ENCODE assay signal across 8 mouse cellular contexts in genomic region chr11:120483448-120483934, GRCm38 (mm10). TPM values are rescaled to one million over a fixed set of nuclear protein-coding genes. Genes with fewer than 3 reads are reported as not detected.
DNase-seq lines count a peak whose midpoint lies in the region; ATAC-seq and TF ChIP-seq lines count a peak whose summit lies in the region.

No protein-coding gene starts in this region.

- ATAC-seq in liver, embryonic 13.5 days (ENCODE audit: low read depth): no peak

- TF ChIP-seq CTCF in testis, adult 2 months (IDR thresholded peaks at IDR 0.05; ENCODE audit: control insufficient read depth, insufficient read depth, insufficient replicate concordance, low read depth, low read length): no peak

- H3K27ac ChIP-seq in testis, adult 2 months (ENCODE audit: control insufficient read depth, insufficient read depth, low read depth, low read length): no peak overlapping the region
- H3K27ac ChIP-seq in liver, embryonic 13.5 days: peak overlapping the region; percentile 60

- H3K4me2 ChIP-seq in liver, embryonic 13.5 days: peak overlapping the region; percentile 92

- peak; percentile 54 for DNase-seq in cerebellum, adult 9-11 months
- no peak for DNase-seq in cerebellum, adult 18-20 months
- no peak for DNase-seq in testis, postnatal 14 days (ENCODE audit: low spot score)
- no peak for DNase-seq in liver, embryonic 13.5 days
- DNase-seq in adrenal gland, adult 8-10 months: no peak
- no peak for DNase-seq in retina, embryonic 14.5 days (ENCODE audit: low spot score)
- DNase-seq in left cerebral cortex, adult 9 months (ENCODE audit: low spot score in 2 of 2): no peak

- H3K4me3 ChIP-seq in testis, adult 2 months (ENCODE audit: control insufficient read depth, low read depth, low read length): 0 out of 2 replicates have a peak overlapping the region, but pooled peaks have one; percentile 92
- peak overlapping the region; percentile 85 for H3K4me3 ChIP-seq in liver, embryonic 13.5 days (replicated peaks)

- peak overlapping the region; percentile 93 for H3K9ac ChIP-seq in liver, embryonic 13.5 days

- no peaks in the 10 kb centered on the region for H3K27me3 ChIP-seq in testis, adult 2 months (ENCODE audit: control insufficient read depth, insufficient read depth, low read length)
- H3K27me3 ChIP-seq in liver, embryonic 13.5 days: no peaks in the 10 kb centered on the region

- TF ChIP-seq POLR2A in testis, adult 2 months (IDR thresholded peaks at IDR 0.05; ENCODE audit: control insufficient read depth, low read depth, low read length): no peak

- 82% methylated on average over 7 of the region's 7 CpGs for WGBS in liver, embryonic 13.5 days (ENCODE audit: insufficient replicate concordance)

- H3K4me1 ChIP-seq in testis, adult 2 months (ENCODE audit: control insufficient read depth, insufficient read depth, low read length): peaks cover 11% of the 10 kb centered on the region
- peaks cover 46% of the 10 kb centered on the region for H3K4me1 ChIP-seq in liver, embryonic 13.5 days (replicated peaks)

- H3K36me3 ChIP-seq in testis, adult 2 months (ENCODE audit: control insufficient read depth, insufficient read depth, low read length): peaks cover 2% of the 10 kb centered on the region
- peaks cover 83% of the 10 kb centered on the region for H3K36me3 ChIP-seq in liver, embryonic 13.5 days

- no peaks in the 10 kb centered on the region for H3K9me3 ChIP-seq in liver, embryonic 13.5 days (replicated peaks)

RNA-seq across cellular contexts. Expression of gene Mrpl12, which starts 0.9 kb away (rescaled TPM):
- 84.6 and 94.8 TPM in 2 replicates for polyA plus RNA-seq in testis, adult 2 months (2012; rRNA removed)
- 142 and 150 TPM in 2 replicates for polyA plus RNA-seq in liver, embryonic 13.5 days (2015; fragmentation: Nextera tagmentation; extraction: Ambion mirVana)
- total RNA-seq in adrenal gland, adult 8-10 months (2022): 10 to 100 TPM; 77.6 to 95.8 (median 90.1) TPM

RNA-seq across cellular contexts. Expression of gene Slc25a10, which starts 8.1 kb away (rescaled TPM):
- polyA plus RNA-seq in testis, adult 2 months (2012; rRNA removed): 68.3 and 75.0 TPM in 2 replicates
- polyA plus RNA-seq in liver, embryonic 13.5 days (2015; fragmentation: Nextera tagmentation; extraction: Ambion mirVana): 42.2 and 44.1 TPM in 2 replicates
- total RNA-seq in adrenal gland, adult 8-10 months (2022): 100 to 1,000 TPM; 121 to 174 (median 163) TPM

RNA-seq across cellular contexts. Expression of gene Arl16, which starts 16.1 kb away (rescaled TPM):
- 15.8 and 20.5 TPM in 2 replicates for polyA plus RNA-seq in testis, adult 2 months (2012; rRNA removed)
- 15.9 and 16.0 TPM in 2 replicates for polyA plus RNA-seq in liver, embryonic 13.5 days (2015; fragmentation: Nextera tagmentation; extraction: Ambion mirVana)
- 10 to 100 TPM; 22.8 to 38.7 (median 29.5) TPM for total RNA-seq in adrenal gland, adult 8-10 months (2022)

RNA-seq across cellular contexts. Expression of gene Ccdc137, which starts 25.6 kb away (rescaled TPM):
- polyA plus RNA-seq in testis, adult 2 months (2012; rRNA removed): 5.6 and 6.9 TPM in 2 replicates
- polyA plus RNA-seq in liver, embryonic 13.5 days (2015; fragmentation: Nextera tagmentation; extraction: Ambion mirVana): 20.2 and 23.1 TPM in 2 replicates
- 10 to 100 TPM; 24.2 to 33.4 (median 29.4) TPM for total RNA-seq in adrenal gland, adult 8-10 months (2022)

RNA-seq across cellular contexts. Expression of gene Oxld1, which starts 25.6 kb away (rescaled TPM):
- 6.3 and 7.1 TPM in 2 replicates for polyA plus RNA-seq in testis, adult 2 months (2012; rRNA removed)
- 8.4 and 9.5 TPM in 2 replicates for polyA plus RNA-seq in liver, embryonic 13.5 days (2015; fragmentation: Nextera tagmentation; extraction: Ambion mirVana)
- total RNA-seq in adrenal gland, adult 8-10 months (2022): 10 to 100 TPM; 25.6 to 34.1 (median 32.2) TPM
